Mouse (Mus musculus): ENCODE data around the gene Mthfd2. TPM values are rescaled to one million over a fixed set of nuclear protein-coding genes. Genes with fewer than 3 reads are reported as not detected.

Mthfd2 gene
- polyA plus RNA-seq, 1 experiment from 2014 or later = 120 TPM

- Histone ChIP-seq H3K9me3 (ENCODE audit: control insufficient read depth, low read length) (no peaks in the 10 kb centered on the region), H3K27ac (ENCODE audit: low read depth, low read length) (no peak overlapping the region), H3K27me3 (replicated peaks; ENCODE audit: control insufficient read depth, insufficient read depth, low read length) (no peaks in the 10 kb centered on the region), H3K4me3 (ENCODE audit: low read depth, low read length) (no peak overlapping the region), H3K4me2 (no peak overlapping the region), H3K4me1 (replicated peaks; ENCODE audit: control insufficient read depth, insufficient read depth, low read length) (peaks cover 8% of the 10 kb centered on the region), H3K36me3 (ENCODE audit: control insufficient read depth, insufficient read depth, low read length) (no peaks in the 10 kb centered on the region), H3K9ac (ENCODE audit: low read depth, low read length) (no peak overlapping the region)
- DNase-seq (ENCODE audit: low spot score) (no peak), ATAC-seq (replicated peaks; ENCODE audit: low FRiP score) (no peak)
- 78% methylated on average over 1 of the region's 1 CpGs for WGBS
These were observed 3.8 kb downstream of the Mthfd2 start for GRCm38 (mm10) chr6:83321927-83322326.

- peak overlapping the region; percentile 88 for H3K4me2 ChIP-seq
- H3K9me3 ChIP-seq (ENCODE audit: control insufficient read depth, low read length) = no peaks in the 10 kb centered on the region
- H3K27ac ChIP-seq (ENCODE audit: low read depth, low read length) = peak overlapping the region; percentile 81
- H3K4me1 ChIP-seq (replicated peaks; ENCODE audit: control insufficient read depth, insufficient read depth, low read length) = peaks cover 31% of the 10 kb centered on the region
- H3K9ac ChIP-seq (ENCODE audit: low read depth, low read length) = peak overlapping the region; percentile 96
- peaks cover 4% of the 10 kb centered on the region for H3K36me3 ChIP-seq (ENCODE audit: control insufficient read depth, insufficient read depth, low read length)
- DNase-seq (ENCODE audit: low spot score) (peak; percentile 84), ATAC-seq (replicated peaks; ENCODE audit: low FRiP score) (peak; percentile 92)
- peak overlapping the region; percentile 98 for H3K4me3 ChIP-seq (ENCODE audit: low read depth, low read length)
- H3K27me3 ChIP-seq (replicated peaks; ENCODE audit: control insufficient read depth, insufficient read depth, low read length) = no peaks in the 10 kb centered on the region
- under 1% methylated on average over 52 of the region's 52 CpGs for WGBS
These were observed 8.5 kb downstream of the Mthfd2 start for GRCm38 (mm10) chr6:83317108-83317741.

- WGBS = 8% methylated on average over 10 of the region's 10 CpGs
These were observed 9.7 kb downstream of the Mthfd2 start for GRCm38 (mm10) chr6:83316022-83316421.

GRCm38 (mm10) chr6:83315293-83315692, 10.4 kb downstream of the Mthfd2 start:
- H3K27ac ChIP-seq (ENCODE audit: low read depth, low read length) = no peak overlapping the region
- H3K4me2 ChIP-seq = peak overlapping the region; percentile 88
- H3K4me1 ChIP-seq (replicated peaks; ENCODE audit: control insufficient read depth, insufficient read depth, low read length) = peaks cover 43% of the 10 kb centered on the region
- no peaks in the 10 kb centered on the region for H3K9me3 ChIP-seq (ENCODE audit: control insufficient read depth, low read length)
- H3K27me3 ChIP-seq (replicated peaks; ENCODE audit: control insufficient read depth, insufficient read depth, low read length) = no peaks in the 10 kb centered on the region
- H3K36me3 ChIP-seq (ENCODE audit: control insufficient read depth, insufficient read depth, low read length) = peaks cover 20% of the 10 kb centered on the region
- peak overlapping the region; percentile 5; the same call in 1 of the 2 replicates for H3K9ac ChIP-seq (ENCODE audit: low read depth, low read length)
- peak overlapping the region; percentile 98 for H3K4me3 ChIP-seq (ENCODE audit: low read depth, low read length)
- no peak for ATAC-seq (replicated peaks; ENCODE audit: low FRiP score)
- DNase-seq (ENCODE audit: low spot score) = no peak

More at GRCm38 (mm10) chr6:83316022-83316421, 9.7 kb downstream of the Mthfd2 start:
- Histone ChIP-seq H3K9me3 (ENCODE audit: control insufficient read depth, low read length) (no peaks in the 10 kb centered on the region), H3K4me1 (replicated peaks; ENCODE audit: control insufficient read depth, insufficient read depth, low read length) (peaks cover 43% of the 10 kb centered on the region), H3K4me2 (peak overlapping the region; percentile 88), H3K27ac (ENCODE audit: low read depth, low read length) (0 out of 2 replicates have a peak overlapping the region, but pooled peaks have one; percentile 81), H3K36me3 (ENCODE audit: control insufficient read depth, insufficient read depth, low read length) (peaks cover 15% of the 10 kb centered on the region), H3K27me3 (replicated peaks; ENCODE audit: control insufficient read depth, insufficient read depth, low read length) (no peaks in the 10 kb centered on the region), H3K4me3 (ENCODE audit: low read depth, low read length) (peak overlapping the region; percentile 98), H3K9ac (ENCODE audit: low read depth, low read length) (peak overlapping the region; percentile 96; the same call in 1 of the 2 replicates)
- ATAC-seq (replicated peaks; ENCODE audit: low FRiP score) (no peak), DNase-seq (ENCODE audit: low spot score) (peak; percentile 58)

- no peak overlapping the region for H3K4me3 ChIP-seq (ENCODE audit: low read depth, low read length)
- H3K27me3 ChIP-seq (replicated peaks; ENCODE audit: control insufficient read depth, insufficient read depth, low read length) = no peaks in the 10 kb centered on the region
- peak overlapping the region; percentile 2; the same call in 1 of the 2 replicates for H3K4me2 ChIP-seq
- peaks cover 34% of the 10 kb centered on the region for H3K36me3 ChIP-seq (ENCODE audit: control insufficient read depth, insufficient read depth, low read length)
- peak overlapping the region; percentile 80 for H3K27ac ChIP-seq (ENCODE audit: low read depth, low read length)
- ATAC-seq (replicated peaks; ENCODE audit: low FRiP score) = peak; percentile 80
- H3K9me3 ChIP-seq (ENCODE audit: control insufficient read depth, low read length) = no peaks in the 10 kb centered on the region
- DNase-seq (ENCODE audit: low spot score) = no peak
- no peak overlapping the region for H3K9ac ChIP-seq (ENCODE audit: low read depth, low read length)
- 58% methylated on average over 8 of the region's 8 CpGs for WGBS
- peaks cover 43% of the 10 kb centered on the region for H3K4me1 ChIP-seq (replicated peaks; ENCODE audit: control insufficient read depth, insufficient read depth, low read length)
These were observed 13.2 kb downstream of the Mthfd2 start for GRCm38 (mm10) chr6:83312514-83312913.

GRCm38 (mm10) chr6:83312021-83312420, 13.7 kb downstream of the Mthfd2 start:
- Histone ChIP-seq H3K36me3 (ENCODE audit: control insufficient read depth, insufficient read depth, low read length) (peaks cover 36% of the 10 kb centered on the region), H3K27ac (ENCODE audit: low read depth, low read length) (peak overlapping the region; percentile 65; the same call in 1 of the 2 replicates), H3K27me3 (replicated peaks; ENCODE audit: control insufficient read depth, insufficient read depth, low read length) (no peaks in the 10 kb centered on the region), H3K9ac (ENCODE audit: low read depth, low read length) (no peak overlapping the region; the same call in 1 of the 2 replicates), H3K9me3 (ENCODE audit: control insufficient read depth, low read length) (no peaks in the 10 kb centered on the region), H3K4me1 (replicated peaks; ENCODE audit: control insufficient read depth, insufficient read depth, low read length) (peaks cover 43% of the 10 kb centered on the region), H3K4me3 (ENCODE audit: low read depth, low read length) (no peak overlapping the region), H3K4me2 (peak overlapping the region; percentile 43)
- ATAC-seq (replicated peaks; ENCODE audit: low FRiP score) (no peak), DNase-seq (ENCODE audit: low spot score) (no peak)
- 85% methylated on average over 7 of the region's 7 CpGs for WGBS

- Histone ChIP-seq H3K4me2 (no peak overlapping the region), H3K27me3 (replicated peaks; ENCODE audit: control insufficient read depth, insufficient read depth, low read length) (no peaks in the 10 kb centered on the region), H3K36me3 (ENCODE audit: control insufficient read depth, insufficient read depth, low read length) (peaks cover 42% of the 10 kb centered on the region), H3K4me3 (ENCODE audit: low read depth, low read length) (no peak overlapping the region), H3K9me3 (ENCODE audit: control insufficient read depth, low read length) (no peaks in the 10 kb centered on the region), H3K4me1 (replicated peaks; ENCODE audit: control insufficient read depth, insufficient read depth, low read length) (peaks cover 39% of the 10 kb centered on the region), H3K27ac (ENCODE audit: low read depth, low read length) (no peak overlapping the region), H3K9ac (ENCODE audit: low read depth, low read length) (no peak overlapping the region)
- 85% methylated on average over 11 of the region's 11 CpGs for WGBS
- ATAC-seq (replicated peaks; ENCODE audit: low FRiP score) (no peak), DNase-seq (ENCODE audit: low spot score) (no peak)
These were observed 14.5 kb downstream of the Mthfd2 start for GRCm38 (mm10) chr6:83311206-83311605.

GRCm38 (mm10) chr6:83309017-83309416, 16.7 kb downstream of the Mthfd2 start:
- no peak overlapping the region for H3K27ac ChIP-seq (ENCODE audit: low read depth, low read length)
- DNase-seq (ENCODE audit: low spot score) (no peak), ATAC-seq (replicated peaks; ENCODE audit: low FRiP score) (no peak)
- H3K4me3 ChIP-seq (ENCODE audit: low read depth, low read length) = no peak overlapping the region
- H3K9me3 ChIP-seq (ENCODE audit: control insufficient read depth, low read length) = no peaks in the 10 kb centered on the region
- H3K27me3 ChIP-seq (replicated peaks; ENCODE audit: control insufficient read depth, insufficient read depth, low read length) = no peaks in the 10 kb centered on the region
- H3K9ac ChIP-seq (ENCODE audit: low read depth, low read length) = no peak overlapping the region
- H3K4me2 ChIP-seq = no peak overlapping the region
- 91% methylated on average over 7 of the region's 7 CpGs for WGBS
- H3K36me3 ChIP-seq (ENCODE audit: control insufficient read depth, insufficient read depth, low read length) = peaks cover 47% of the 10 kb centered on the region
- H3K4me1 ChIP-seq (replicated peaks; ENCODE audit: control insufficient read depth, insufficient read depth, low read length) = peaks cover 22% of the 10 kb centered on the region

GRCm38 (mm10) chr6:83302264-83302663, 23.4 kb downstream of the Mthfd2 start:
- 77% methylated on average over 5 of the region's 5 CpGs for WGBS
- Histone ChIP-seq H3K36me3 (ENCODE audit: control insufficient read depth, insufficient read depth, low read length) (peaks cover 13% of the 10 kb centered on the region; the same call in 1 of the 2 replicates), H3K9ac (ENCODE audit: low read depth, low read length) (no peak overlapping the region), H3K4me1 (replicated peaks; ENCODE audit: control insufficient read depth, insufficient read depth, low read length) (no peaks in the 10 kb centered on the region), H3K27me3 (replicated peaks; ENCODE audit: control insufficient read depth, insufficient read depth, low read length) (no peaks in the 10 kb centered on the region), H3K9me3 (ENCODE audit: control insufficient read depth, low read length) (no peaks in the 10 kb centered on the region), H3K4me2 (no peak overlapping the region), H3K27ac (ENCODE audit: low read depth, low read length) (no peak overlapping the region), H3K4me3 (ENCODE audit: low read depth, low read length) (no peak overlapping the region)
- no peak for DNase-seq (ENCODE audit: low spot score)
- no peak for ATAC-seq (replicated peaks; ENCODE audit: low FRiP score)

All from liver, embryonic 11.5 days (tissue).